Mouse (Mus musculus) CH12.LX (cell line): ENCODE results near the gene Elk3. TPM values are rescaled to one million over a fixed set of nuclear protein-coding genes. Genes with fewer than 3 reads are reported as not detected.

Experiments
- DNase-seq: peaks from one replicate; pipeline ENCODE4 v3.0.0-alpha.2; 2013; ENCODE audit errors: extremely low read depth
- H3K27ac ChIP-seq: 2 replicates; pipeline ENCODE4 v1.5.1; 2012; ENCODE audit warnings: low read depth, mild to moderate bottlenecking, control low read depth, moderate library complexity; ENCODE audit not compliant: insufficient read depth
- H3K27me3 ChIP-seq: replicated peaks from 2 replicates; pipeline ENCODE3; 2012; ENCODE audit warnings: inconsistent platforms
- H3K36me3 ChIP-seq, 2 experiments: replicated peaks in 1 of 2; 2 replicates each; pipeline versions ENCODE3 to v1.6.1; 2012; ENCODE audit warnings: inconsistent platforms in 1 of 2, low read length in 1 of 2, mild to moderate bottlenecking in 1 of 2, mixed read lengths in 1 of 2, moderate library complexity in 1 of 2; ENCODE audit not compliant: control insufficient read depth in 1 of 2, insufficient read depth in 1 of 2
- H3K4me1 ChIP-seq, 2 experiments: 2 replicates each; pipeline ENCODE4 v1.6.1; 2012; ENCODE audit warnings: inconsistent platforms in 1 of 2, moderate library complexity in 1 of 2; ENCODE audit not compliant: insufficient read depth in 2 of 2, control insufficient read depth in 1 of 2
- H3K4me2 ChIP-seq: 2 replicates; pipeline ENCODE4 v1.6.1; 2012; ENCODE audit warnings: low read depth, mild to moderate bottlenecking, control low read depth; ENCODE audit not compliant: poor library complexity, insufficient read depth, severe bottlenecking
- H3K4me3 ChIP-seq, 3 experiments: fragments of 150-350 bp in 1 of 3; sonication (generic) in 1 of 3; replicated peaks in 1 of 3; 2 replicates each; pipeline versions ENCODE3 to v1.5.1; 2011 to 2012; ENCODE audit warnings: low read depth in 2 of 3, low read length in 2 of 3, mild to moderate bottlenecking in 2 of 3, moderate library complexity in 2 of 3, control low read depth in 1 of 3, improper control_type of control experiment in 1 of 3, inconsistent platforms in 1 of 3, mixed read lengths in 1 of 3; ENCODE audit not compliant: poor library complexity in 1 of 3
- H3K79me2 ChIP-seq: replicated peaks from 2 replicates; pipeline ENCODE4 v1.6.1; 2012; ENCODE audit warnings: mild to moderate bottlenecking, moderate library complexity; ENCODE audit not compliant: control insufficient read depth, poor library complexity, insufficient read depth, severe bottlenecking; ENCODE audit errors: extremely low read depth
- H3K9ac ChIP-seq: 2 replicates; pipeline ENCODE4 v1.6.1; 2012; ENCODE audit warnings: low read depth, mild to moderate bottlenecking, control low read depth, moderate library complexity; ENCODE audit not compliant: insufficient read depth
- H3K9me3 ChIP-seq: replicated peaks from 2 replicates; pipeline ENCODE3; 2012; ENCODE audit warnings: low read length, inconsistent platforms, mixed read lengths
- BHLHE40 ChIP-seq: IDR thresholded peaks from 2 replicates; pipeline ENCODE4 v1.6.1; 2011; ENCODE audit warnings: mild to moderate bottlenecking, low read depth, low read length, improper control_type of control experiment
- CHD1 ChIP-seq: IDR thresholded peaks from 2 replicates; pipeline ENCODE4 v1.6.1; 2012; ENCODE audit warnings: low read depth, low read length, improper control_type of control experiment, inconsistent platforms
- CHD2 ChIP-seq: IDR thresholded peaks from 2 replicates; pipeline ENCODE4 v1.6.1; 2011; ENCODE audit warnings: low read length, improper control_type of control experiment
- ELF1 ChIP-seq: IDR thresholded peaks from 2 replicates; pipeline ENCODE4 v1.6.1; 2014; ENCODE audit warnings: low read depth, mild to moderate bottlenecking, inconsistent platforms, low read length, improper control_type of control experiment
- EP300 ChIP-seq: IDR thresholded peaks from 2 replicates; pipeline ENCODE4 v1.6.1; 2011; ENCODE audit warnings: low read length, improper control_type of control experiment
- GABPA ChIP-seq: IDR thresholded peaks from 2 replicates; pipeline ENCODE4 v1.6.1; 2012; ENCODE audit warnings: low read depth, low read length, improper control_type of control experiment, inconsistent platforms; ENCODE audit not compliant: insufficient replicate concordance
- HCFC1 ChIP-seq: IDR thresholded peaks from 2 replicates; pipeline ENCODE4 v1.6.1; 2012; ENCODE audit warnings: low read depth, mild to moderate bottlenecking, inconsistent platforms, low read length, improper control_type of control experiment
- IRF4 ChIP-seq: IDR thresholded peaks from 2 replicates; pipeline ENCODE4 v1.6.1; 2014; ENCODE audit warnings: low read depth, mild to moderate bottlenecking, inconsistent platforms, low read length, improper control_type of control experiment
- MAX ChIP-seq: IDR thresholded peaks from 2 replicates; pipeline ENCODE4 v1.6.1; 2011; ENCODE audit warnings: low read length, improper control_type of control experiment
- MEF2A ChIP-seq: IDR thresholded peaks from 2 replicates; pipeline ENCODE4 v1.6.1; 2014; ENCODE audit warnings: low read depth, mild to moderate bottlenecking, inconsistent platforms, low read length, improper control_type of control experiment, borderline replicate concordance
- MXI1 ChIP-seq: IDR thresholded peaks from 2 replicates; pipeline ENCODE4 v1.6.1; 2011; ENCODE audit warnings: mild to moderate bottlenecking, low read depth, low read length, improper control_type of control experiment
- MYC ChIP-seq: IDR thresholded peaks from 2 replicates; pipeline ENCODE4 v1.6.1; 2011; ENCODE audit warnings: low read depth, mild to moderate bottlenecking, improper control_type of control experiment, low read length
- NELFE ChIP-seq: IDR thresholded peaks from 2 replicates; pipeline ENCODE4 v1.6.1; 2011; ENCODE audit warnings: low read depth, low read length, improper control_type of control experiment
- POLR2A ChIP-seq: IDR thresholded peaks from 2 replicates; pipeline ENCODE4 v1.6.1; 2011; ENCODE audit warnings: low read depth, mild to moderate bottlenecking, improper control_type of control experiment, low read length
- POLR2AphosphoS2 ChIP-seq: IDR thresholded peaks from 2 replicates; pipeline ENCODE4 v1.6.1; 2011; ENCODE audit warnings: low read depth, low read length, improper control_type of control experiment
- SIN3A ChIP-seq: IDR thresholded peaks from 2 replicates; pipeline ENCODE4 v1.6.1; 2012; ENCODE audit warnings: low read length, improper control_type of control experiment, inconsistent platforms
- SMC3 ChIP-seq: IDR thresholded peaks from 2 replicates; pipeline ENCODE4 v1.6.1; 2011; ENCODE audit warnings: low read depth, low read length, improper control_type of control experiment
- TCF12 ChIP-seq: IDR thresholded peaks from 2 replicates; pipeline ENCODE4 v1.6.1; 2014; ENCODE audit warnings: low read depth, mild to moderate bottlenecking, inconsistent platforms, low read length, improper control_type of control experiment
- USF1 ChIP-seq: IDR thresholded peaks from 2 replicates; pipeline ENCODE4 v1.6.1; 2014; ENCODE audit warnings: low read depth, mild to moderate bottlenecking, inconsistent platforms, low read length, improper control_type of control experiment
- ZC3H11A ChIP-seq: IDR thresholded peaks from 2 replicates; pipeline ENCODE4 v1.6.1; 2012; ENCODE audit warnings: low read depth, mild to moderate bottlenecking, inconsistent platforms, low read length, improper control_type of control experiment
- ZKSCAN1 ChIP-seq: IDR thresholded peaks from 2 replicates; pipeline ENCODE4 v1.6.1; 2012; ENCODE audit warnings: low read depth, inconsistent platforms, low read length, improper control_type of control experiment, borderline replicate concordance
- ZMIZ1 ChIP-seq: IDR thresholded peaks from 2 replicates; pipeline ENCODE4 v1.6.1; 2012; ENCODE audit warnings: low read depth, mild to moderate bottlenecking, inconsistent platforms, low read length, improper control_type of control experiment
- ZNF384 ChIP-seq: IDR thresholded peaks from 2 replicates; pipeline ENCODE4 v1.6.1; 2012; ENCODE audit warnings: low read depth, low read length, improper control_type of control experiment, inconsistent platforms
- dilution Hi-C: fragments of 300-500 bp; cut with MboI; formaldehyde crosslinking; loops from 2 replicates; pipeline ENCODE4 v1.14.3; 2020; ENCODE audit warnings: low sequenced_read_pairs; ENCODE audit not compliant: extremely low pct_unique_long_range_greater_than_20kb, extremely low pct_ligation_motif_present
- in situ Hi-C: fragments of 300-500 bp; cut with MboI; formaldehyde crosslinking; loops from 3 replicates; pipeline ENCODE4 v1.14.3; 2019; ENCODE audit warnings: low sequenced_read_pairs, low pct_ligation_motif_present, low pct_unique_long_range_greater_than_20kb, mixed read lengths
- polyA plus RNA-seq: library from polyadenylated mRNA; unstranded; fragments of >175 nt; gene quantifications from 2 replicates; pipeline ENCODE4 v1.2.1, GENCODE M21; 2012; ENCODE audit warnings: low read depth; ENCODE audit not compliant: insufficient read length
- total RNA-seq, 2 experiments: library from RNA; depleted of rRNA; stranded (reverse); fragments of 300-350 nt in 1 of 2; fragments of >200 nt in 1 of 2; gene quantifications; 2 replicates each; pipeline ENCODE4 v1.2.3; 2012 to 2014

The Elk3 gene
- total and polyA plus RNA-seq, 3 experiments, result 20.1 to 37.0 (median 25.8) TPM

GRCm38 (mm10) chr10:93261981-93262499 is 48.9 kb downstream of the Elk3 start:
- dilution Hi-C loops (no loop called here), in situ Hi-C loops (no loop called here)
- Histone ChIP-seq H3K27ac (no peak overlapping the region), H3K4me3 (no peak overlapping the region), H3K79me2 (peaks cover 3% of the 10 kb centered on the region), H3K36me3 (peaks cover 73 to 81% of the 10 kb centered on the region in 2 experiments), H3K4me1 (peaks cover 10 to 68% of the 10 kb centered on the region in 2 experiments), H3K9ac (no peak overlapping the region), H3K9me3 (no peaks in the 10 kb centered on the region), H3K27me3 (no peaks in the 10 kb centered on the region), H3K4me2 (no peak overlapping the region)
- DNase-seq, result no peak
- TF ChIP-seq USF1 (no peak), IRF4 (no peak), ELF1 (no peak), ZC3H11A (no peak), HCFC1 (no peak), MEF2A (no peak), CHD2 (no peak), CHD1 (no peak), EP300 (no peak), GABPA (no peak), POLR2AphosphoS2 (no peak), POLR2A (no peak), BHLHE40 (no peak), SIN3A (no peak), ZNF384 (no peak), MXI1 (no peak), NELFE (no peak), ZKSCAN1 (no peak), TCF12 (no peak)

DNA sequence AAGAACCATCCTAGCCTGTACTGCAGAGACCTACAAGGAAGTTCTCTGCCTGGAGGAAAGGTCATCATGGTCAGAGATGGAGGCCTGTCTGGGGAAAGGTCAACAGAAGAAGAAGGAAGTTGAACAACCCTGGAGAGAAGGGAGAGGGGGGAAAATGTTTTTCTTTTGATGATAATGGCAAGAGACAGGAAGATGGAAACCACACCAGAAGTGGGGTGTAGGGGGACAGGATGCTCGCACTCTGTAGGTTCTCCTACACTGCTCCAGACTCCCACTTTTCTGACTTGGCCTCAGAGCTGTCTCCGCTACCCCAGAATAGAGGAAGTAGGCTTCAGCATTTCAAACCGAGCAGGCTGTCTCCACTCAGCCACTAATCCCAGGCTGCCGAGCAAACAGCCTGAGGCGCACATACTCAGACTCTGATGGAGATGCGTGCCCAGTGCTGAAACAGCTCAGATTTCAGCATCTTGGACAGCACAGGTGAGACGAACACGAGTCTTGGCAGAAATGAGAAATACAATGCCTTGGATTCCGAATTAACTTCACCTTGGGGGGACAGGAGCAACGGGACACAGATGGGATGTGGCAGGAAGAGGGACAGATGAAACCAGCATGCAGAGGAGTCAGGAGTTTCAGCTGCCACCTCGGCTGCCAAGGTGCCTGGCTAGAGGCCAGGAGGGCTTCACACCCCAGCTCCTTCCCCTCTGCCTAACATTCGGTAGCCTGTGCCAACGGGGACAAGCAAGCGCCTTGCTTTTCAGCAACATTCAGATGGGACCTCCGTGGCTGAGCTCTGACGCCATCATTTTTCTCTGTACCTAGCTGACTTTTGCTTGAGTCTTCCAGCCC is 49.6 kb downstream of the Elk3 start:
- Histone ChIP-seq H3K79me2 (peaks cover 5% of the 10 kb centered on the region), H3K27me3 (no peaks in the 10 kb centered on the region), H3K36me3 (peaks cover 75 to 82% of the 10 kb centered on the region in 2 experiments), H3K4me1 (peaks cover 10 to 70% of the 10 kb centered on the region in 2 experiments), H3K9me3 (no peaks in the 10 kb centered on the region), H3K27ac (no peak overlapping the region), H3K9ac (no peak overlapping the region), H3K4me3 (no peak overlapping the region), H3K4me2 (no peak overlapping the region)
- in situ Hi-C loops, result no loop called here
- no peak for DNase-seq
- dilution Hi-C loops, result no loop called here
- no peak for TF ChIP-seq MYC
- no peak for TF ChIP-seq ZMIZ1
- no peak for TF ChIP-seq USF1
- TF ChIP-seq MAX, result no peak
- TF ChIP-seq EP300, result no peak
- TF ChIP-seq CHD1, result no peak
- TF ChIP-seq SMC3, result no peak
